Mouse (Mus musculus): Measurements from ENCODE around the gene Megf8.

Megf8 gene

GRCm38 (mm10) chr7:25333596-25334307 is 16.8 kb downstream of the Megf8 start:
- in situ Hi-C loops (cut with MseI, MboI) = no loop called here

- in situ Hi-C loops (cut with MseI, MboI) = no loop called here
Observed at GRCm38 (mm10) chr7:25334472-25334871, 17.5 kb downstream of the Megf8 start.

- in situ Hi-C loops (cut with MseI, MboI) = no loop called here
Observed at GRCm38 (mm10) chr7:25339329-25339728, 22.4 kb downstream of the Megf8 start.

- in situ Hi-C loops (cut with MseI, MboI) = no loop called here
Observed at GRCm38 (mm10) chr7:25341000-25341784, 24.2 kb downstream of the Megf8 start.

- in situ Hi-C loops (cut with MseI, MboI) = no loop called here
Observed at GRCm38 (mm10) chr7:25348861-25349260, 31.9 kb downstream of the Megf8 start.

GRCm38 (mm10) chr7:25358721-25359206 is 41.8 kb downstream of the Megf8 start:
- in situ Hi-C loops (cut with MseI, MboI) = no loop called here

GRCm38 (mm10) chr7:25363151-25363550 is 46.2 kb downstream of the Megf8 start:
- in situ Hi-C loops (cut with MseI, MboI) = no loop called here

- in situ Hi-C loops (cut with MseI, MboI) = no loop called here
Observed at GRCm38 (mm10) chr7:25363632-25364031, 46.7 kb downstream of the Megf8 start.

- in situ Hi-C loops (cut with MseI, MboI) = no loop called here
Observed at GRCm38 (mm10) chr7:25365937-25366625, 49.1 kb downstream of the Megf8 start.

- in situ Hi-C loops (cut with MseI, MboI) = no loop called here
Observed at GRCm38 (mm10) chr7:25367632-25368293, 50.8 kb downstream of the Megf8 start.

- in situ Hi-C loops (cut with MseI, MboI) = no loop called here
Observed at GRCm38 (mm10) chr7:25368333-25368732, 51.4 kb downstream of the Megf8 start.

- in situ Hi-C loops (cut with MseI, MboI) = no loop called here
Observed at GRCm38 (mm10) chr7:25369058-25369749, 52.2 kb downstream of the Megf8 start, which contains the start of gene Cnfn. Gene Cnfn, minus strand, starts transcription at chr7:25369724.

- in situ Hi-C loops (cut with MseI, MboI) = no loop called here
Observed at GRCm38 (mm10) chr7:25372441-25372840, 55.5 kb downstream of the Megf8 start.

- in situ Hi-C loops (cut with MseI, MboI) = no loop called here
Observed at GRCm38 (mm10) chr7:25376556-25376955, 59.6 kb downstream of the Megf8 start.

GRCm38 (mm10) chr7:25377100-25377700 is 60.2 kb downstream of the Megf8 start:
- in situ Hi-C loops (cut with MseI, MboI) = no loop called here

- in situ Hi-C loops (cut with MseI, MboI) = no loop called here
Observed at GRCm38 (mm10) chr7:25378181-25379100, 61.5 kb downstream of the Megf8 start.

GRCm38 (mm10) chr7:25379551-25380351 is 62.8 kb downstream of the Megf8 start:
- in situ Hi-C loops (cut with MseI, MboI) = no loop called here

GRCm38 (mm10) chr7:25380392-25381283 is 63.7 kb downstream of the Megf8 start:
- in situ Hi-C loops (cut with MseI, MboI) = no loop called here

All from mouse trophoblast stem cell (cell line).